Mouse (Mus musculus) cerebellum, adult (tissue): ENCODE results near the gene Fdxr.

Source experiments
- ATAC-seq: cut with Nextera tagmentation; 2 replicates; pipeline ENCODE4 v1.9.2; 2017; ENCODE audit warnings: mild to moderate bottlenecking, moderate library complexity, mixed read lengths; ENCODE audit not compliant: insufficient number of reproducible peaks, low FRiP score, low TSS enrichment

The Fdxr gene

GRCm38 (mm10) chr11:115222570-115222969, 54.3 kb downstream of the Fdxr start:
- no peak for ATAC-seq

GRCm38 (mm10) chr11:115222077-115222476, 54.8 kb downstream of the Fdxr start:
- ATAC-seq: no peak

GRCm38 (mm10) chr11:115219685-115220084, 57.2 kb downstream of the Fdxr start:
- ATAC-seq: no peak

- no peak for ATAC-seq
Measured at GRCm38 (mm10) chr11:115219263-115219662, 57.6 kb downstream of the Fdxr start.
